Mouse (Mus musculus) thymus, postnatal 0 days (tissue): Measurements from ENCODE around the gene Prg3. TPM values are rescaled to one million over a fixed set of nuclear protein-coding genes. Genes with fewer than 3 reads are reported as not detected.

ENCODE experiments used
- DNase-seq: peaks from one replicate; pipeline ENCODE4 v3.0.0-alpha.2; 2015; ENCODE audit warnings: low spot score
- polyA plus RNA-seq: library from polyadenylated mRNA; unstranded; fragments of >200 nt; fragmentation: Nextera tagmentation; extraction: Ambion mirVana; gene quantifications from 2 replicates; pipeline ENCODE4 v1.2.1, GENCODE M21; 2015

Gene Prg3
- 0.78 and 1.4 TPM in 2 replicates for polyA plus RNA-seq

GRCm38 (mm10) chr2:84987930-84988329 is at the start of gene Prg3:
Gene Prg3 (plus strand): TSS chr2:84988215.
- DNase-seq = no peak

DNA sequence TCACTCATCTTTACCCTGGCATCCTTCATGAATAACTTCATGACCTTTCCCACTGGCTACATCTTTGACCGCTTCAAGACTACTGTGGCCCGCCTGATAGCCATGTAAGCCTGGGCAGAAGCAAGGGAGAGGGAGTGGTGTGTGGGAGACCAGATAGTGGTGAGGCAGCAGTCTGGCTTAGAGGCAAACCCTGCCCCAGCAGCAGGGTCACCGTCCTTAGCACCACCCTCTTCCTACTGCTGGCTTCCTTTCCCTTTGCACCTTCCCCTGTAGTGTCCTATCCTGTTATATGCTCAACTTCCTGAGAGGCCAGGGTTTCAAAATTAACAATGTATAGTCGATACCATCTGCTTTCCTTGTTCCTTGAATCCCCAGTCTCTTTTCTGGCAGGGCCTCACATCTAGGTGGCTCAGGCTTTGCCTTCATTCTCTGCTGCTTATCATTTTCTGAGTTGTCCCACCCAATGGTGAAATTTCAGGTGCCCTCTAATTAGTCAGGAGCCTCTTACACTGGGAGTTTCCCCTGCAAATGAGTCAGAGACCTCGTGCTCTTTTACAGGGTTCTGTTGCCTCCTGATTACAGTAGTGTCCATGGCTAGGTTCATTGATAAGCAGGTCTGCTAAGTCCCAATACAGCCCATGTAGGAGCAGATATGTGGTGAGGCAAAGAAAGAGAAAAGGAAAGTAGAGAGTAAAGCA is 49.6 kb upstream of the Prg3 start:
- DNase-seq = no peak

DNA sequence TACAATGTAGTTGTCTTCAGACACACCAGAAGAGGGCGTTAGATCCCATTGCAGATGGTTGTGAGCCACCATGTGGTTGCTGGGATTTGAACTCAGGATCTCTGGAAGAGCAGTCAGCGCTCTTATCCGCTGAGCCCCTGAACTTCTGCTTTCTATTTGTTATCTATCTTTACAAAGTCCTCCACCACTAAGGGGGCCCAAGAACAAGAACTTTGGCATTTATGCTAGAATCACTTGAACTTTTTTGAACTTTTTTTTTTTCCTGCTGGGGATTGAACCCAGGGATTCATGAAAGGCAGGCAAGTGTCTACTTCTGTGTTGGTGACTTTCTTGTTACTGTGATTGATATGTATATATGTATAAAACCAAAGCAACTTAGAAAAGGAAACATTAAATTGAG is 48.7 kb upstream of the Prg3 start:
- DNase-seq = no peak

- DNase-seq = no peak
Measured at GRCm38 (mm10) chr2:84939711-84940110, 48.3 kb upstream of the Prg3 start.

DNA sequence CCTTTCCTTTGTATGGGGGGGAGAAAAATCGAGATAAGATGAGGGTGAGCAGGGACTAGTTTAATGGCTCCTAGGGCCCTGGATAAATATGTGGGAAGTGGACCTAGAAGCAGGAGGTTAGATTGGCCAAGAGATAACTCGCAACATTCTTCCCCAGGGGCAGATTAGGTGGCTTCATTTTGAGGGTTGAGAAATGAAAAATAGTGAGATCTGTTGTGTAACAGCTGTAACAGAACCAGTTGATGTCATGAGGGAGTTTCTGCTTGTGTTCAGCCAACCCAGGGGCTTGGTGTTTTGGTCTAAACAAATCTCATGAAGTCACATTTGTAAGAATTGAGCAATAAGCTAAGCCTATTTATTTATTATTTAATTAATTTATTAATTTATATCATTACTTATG is 46.7 kb upstream of the Prg3 start:
- no peak for DNase-seq

DNA sequence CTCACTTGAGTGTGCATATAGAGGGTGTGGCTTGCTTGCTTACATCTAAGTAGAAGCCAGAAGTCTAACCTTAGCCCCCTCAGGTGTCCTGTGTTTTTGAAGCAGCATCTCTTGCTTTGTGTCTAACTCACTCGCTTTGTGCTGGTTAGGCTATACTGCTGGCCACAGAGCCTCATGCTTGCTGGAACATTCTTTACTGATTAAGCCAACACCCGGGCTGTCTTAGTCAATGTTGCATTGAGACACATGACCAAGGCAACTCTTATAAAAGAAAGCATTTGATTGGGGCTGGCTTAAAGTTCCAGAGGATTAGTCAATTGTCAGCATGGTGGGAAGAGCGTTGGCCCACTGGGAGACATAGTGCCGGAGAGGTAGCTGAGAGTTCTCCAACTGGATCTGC is 46.2 kb upstream of the Prg3 start:
- no peak for DNase-seq

DNA sequence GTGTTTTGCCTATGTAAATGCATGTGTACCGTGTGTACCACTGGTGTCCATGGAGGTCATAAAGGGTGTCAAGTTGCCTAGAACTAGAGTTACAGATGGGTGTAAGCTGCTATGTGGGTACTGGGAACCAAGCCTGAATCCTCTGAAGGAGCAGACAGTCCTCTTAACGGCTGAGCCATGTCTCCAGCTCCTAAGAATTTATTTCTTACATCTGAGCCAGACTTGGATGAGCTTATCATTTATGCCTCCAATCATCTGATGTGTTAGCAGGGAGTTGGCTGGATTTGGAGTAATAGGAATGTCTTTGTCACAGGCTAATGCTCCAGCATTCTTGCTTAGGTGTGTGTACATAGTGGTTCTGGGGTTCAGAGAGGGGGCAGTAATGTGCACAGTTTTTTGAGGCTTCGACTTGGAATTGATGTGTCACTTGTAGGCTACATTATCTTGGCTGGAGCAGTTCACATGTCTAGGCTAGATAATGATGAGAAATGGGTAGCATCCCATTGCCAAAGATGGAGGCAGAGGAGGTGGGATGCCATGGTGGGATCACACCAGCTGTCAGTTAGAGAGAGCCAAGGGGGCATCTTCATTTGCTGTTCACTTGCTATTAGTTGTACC is 40.8 kb upstream of the Prg3 start:
- DNase-seq = no peak

- no peak for DNase-seq
Measured at GRCm38 (mm10) chr2:84948252-84948651, 39.8 kb upstream of the Prg3 start.

GRCm38 (mm10) chr2:84948721-84949120 is 39.3 kb upstream of the Prg3 start:
- DNase-seq = no peak

DNA sequence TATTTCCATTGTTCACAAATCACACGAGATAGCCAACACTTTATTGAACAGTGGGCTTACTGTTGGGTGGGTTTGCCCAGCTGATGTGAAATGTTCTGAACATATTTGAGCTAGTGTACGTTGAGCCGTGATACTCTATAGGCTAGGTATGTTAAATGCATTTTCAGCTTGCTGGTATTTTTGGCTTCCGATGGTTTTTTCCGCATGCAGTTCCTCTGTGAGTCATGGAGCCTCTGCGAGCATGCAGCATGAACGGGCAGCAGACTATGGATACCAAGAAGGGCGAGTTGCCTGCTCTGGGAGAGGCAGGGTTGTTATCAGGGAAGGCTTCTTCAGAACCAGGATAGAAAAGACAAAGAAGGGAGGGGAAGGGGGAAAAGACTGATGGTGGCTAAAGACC is 37.0 kb upstream of the Prg3 start:
- DNase-seq = no peak

DNA sequence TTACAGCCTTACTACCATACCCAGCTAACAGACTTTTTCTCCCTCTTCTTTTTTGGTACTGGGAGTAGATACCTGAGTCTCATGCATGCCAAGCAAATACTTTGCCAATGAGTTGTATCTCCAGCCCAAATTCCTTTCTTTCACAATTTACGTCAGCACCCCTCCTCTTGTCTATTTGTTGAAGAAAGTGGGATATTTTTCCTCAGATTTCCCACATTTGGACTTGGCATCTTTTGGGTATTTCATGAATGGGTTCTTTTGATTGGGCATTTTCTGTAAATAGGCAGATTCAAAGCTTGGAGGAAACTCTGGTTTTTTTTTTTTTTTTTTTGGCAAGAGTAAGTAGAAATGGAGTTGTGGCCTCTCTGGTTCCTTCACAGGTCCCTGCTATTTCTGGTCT is 35.8 kb upstream of the Prg3 start:
- no peak for DNase-seq

DNA sequence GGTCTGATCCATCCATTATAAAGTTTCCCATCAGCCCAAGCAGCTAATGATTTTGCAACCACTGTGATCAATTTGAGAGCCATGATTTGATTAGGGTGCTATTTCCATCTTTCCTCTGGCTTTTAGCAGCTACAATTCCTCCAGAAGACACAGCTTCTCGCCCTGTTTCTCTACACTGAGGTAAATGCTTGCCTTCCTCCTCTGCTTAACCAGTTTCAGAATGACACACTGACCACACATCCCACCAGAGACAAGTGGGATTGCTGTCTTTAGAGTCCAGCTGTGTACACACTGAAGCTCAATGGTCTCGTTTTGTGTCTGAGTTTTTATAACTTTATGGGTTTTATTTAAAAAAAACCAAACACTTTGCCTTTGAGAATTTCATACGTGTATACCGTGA is 35.3 kb upstream of the Prg3 start:
- DNase-seq = no peak

- no peak for DNase-seq
Measured at GRCm38 (mm10) chr2:84955435-84955834, 32.6 kb upstream of the Prg3 start.

- DNase-seq = peak; percentile 67
Measured at GRCm38 (mm10) chr2:84956274-84956673, 31.7 kb upstream of the Prg3 start.

DNA sequence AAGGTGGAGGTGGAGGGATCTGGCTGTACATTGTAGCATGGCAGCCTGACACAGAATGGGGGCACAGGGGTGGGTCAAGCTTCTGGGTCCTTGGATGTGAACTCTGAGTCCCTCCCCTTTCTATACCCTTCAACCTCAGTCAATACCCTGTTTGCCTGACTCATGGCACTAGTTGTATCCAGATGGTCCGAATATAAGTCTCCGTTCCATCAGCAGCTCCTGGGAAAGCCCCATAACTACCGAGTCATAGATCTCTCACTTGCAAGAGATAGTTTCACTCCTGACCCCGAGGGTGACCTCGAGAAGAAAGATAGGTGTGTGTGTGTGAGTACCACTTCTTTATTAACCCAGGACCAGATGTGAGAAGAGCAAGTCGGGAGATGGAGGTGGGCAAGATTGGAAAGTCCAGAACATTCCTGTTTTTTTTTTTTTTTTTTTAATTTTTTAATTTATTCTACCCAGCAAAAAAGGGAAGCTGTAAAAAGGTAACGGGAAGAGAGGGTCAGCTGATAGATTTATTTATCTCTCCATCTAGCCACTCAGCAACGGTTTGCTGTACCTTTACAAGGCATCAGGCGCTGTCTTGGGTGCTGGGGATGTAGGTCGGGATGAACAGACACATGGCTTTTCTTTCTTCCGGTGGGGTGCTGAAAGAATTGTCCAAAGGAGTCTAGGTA is 29.3 kb upstream of the Prg3 start:
- DNase-seq = no peak

GRCm38 (mm10) chr2:84961300-84961699 is 26.7 kb upstream of the Prg3 start:
- DNase-seq = no peak

DNA sequence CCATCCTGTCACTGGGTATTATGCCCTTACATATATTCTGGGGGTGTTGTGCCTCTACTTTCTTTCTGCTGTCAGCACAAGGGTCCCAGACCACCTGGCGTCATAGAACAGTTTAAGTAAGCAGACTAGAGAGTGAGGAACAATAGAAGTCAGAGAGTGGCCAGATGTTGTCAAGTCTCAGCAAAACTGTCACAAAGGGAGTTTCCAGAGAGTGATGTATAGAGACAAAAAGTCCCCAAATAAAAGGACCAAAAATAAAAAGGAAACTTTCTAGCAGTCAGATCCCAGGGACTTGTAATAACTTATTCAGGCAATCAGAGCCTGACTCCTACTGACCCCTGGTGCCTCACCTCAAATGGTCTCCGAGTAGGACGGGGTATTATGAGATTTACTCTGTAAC is 26.1 kb upstream of the Prg3 start:
- DNase-seq = no peak

DNA sequence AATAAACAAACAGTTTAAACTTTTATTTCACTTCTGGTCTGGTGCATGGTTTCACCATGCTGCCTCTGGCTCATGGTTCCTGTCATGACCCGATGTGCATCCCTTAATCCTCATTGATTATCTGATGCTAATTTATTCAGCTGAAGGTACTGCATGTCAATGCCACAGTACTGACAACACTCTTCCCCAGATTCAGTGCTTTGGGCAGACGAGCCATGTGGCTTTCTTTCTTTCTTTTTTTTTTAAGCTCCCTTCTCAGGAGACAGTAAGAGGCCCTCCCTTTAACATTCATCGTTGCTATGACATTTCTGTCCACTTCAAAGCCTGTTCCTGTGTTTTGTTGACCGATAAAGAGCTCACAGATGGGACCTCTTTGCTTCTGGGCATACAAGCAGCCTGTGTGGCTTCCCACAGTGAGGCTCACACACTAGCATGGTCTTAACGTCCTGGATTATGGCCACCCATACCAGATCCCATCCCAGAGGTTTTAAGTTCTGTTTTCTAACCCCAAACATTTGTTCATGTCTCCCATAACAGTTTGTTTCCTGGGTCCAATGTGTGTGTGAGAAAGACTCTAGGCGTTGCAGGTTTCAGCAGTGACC is 25.0 kb upstream of the Prg3 start:
- no peak for DNase-seq

- peak; percentile 68 for DNase-seq
Measured at GRCm38 (mm10) chr2:84964111-84964801, 23.8 kb upstream of the Prg3 start.

DNA sequence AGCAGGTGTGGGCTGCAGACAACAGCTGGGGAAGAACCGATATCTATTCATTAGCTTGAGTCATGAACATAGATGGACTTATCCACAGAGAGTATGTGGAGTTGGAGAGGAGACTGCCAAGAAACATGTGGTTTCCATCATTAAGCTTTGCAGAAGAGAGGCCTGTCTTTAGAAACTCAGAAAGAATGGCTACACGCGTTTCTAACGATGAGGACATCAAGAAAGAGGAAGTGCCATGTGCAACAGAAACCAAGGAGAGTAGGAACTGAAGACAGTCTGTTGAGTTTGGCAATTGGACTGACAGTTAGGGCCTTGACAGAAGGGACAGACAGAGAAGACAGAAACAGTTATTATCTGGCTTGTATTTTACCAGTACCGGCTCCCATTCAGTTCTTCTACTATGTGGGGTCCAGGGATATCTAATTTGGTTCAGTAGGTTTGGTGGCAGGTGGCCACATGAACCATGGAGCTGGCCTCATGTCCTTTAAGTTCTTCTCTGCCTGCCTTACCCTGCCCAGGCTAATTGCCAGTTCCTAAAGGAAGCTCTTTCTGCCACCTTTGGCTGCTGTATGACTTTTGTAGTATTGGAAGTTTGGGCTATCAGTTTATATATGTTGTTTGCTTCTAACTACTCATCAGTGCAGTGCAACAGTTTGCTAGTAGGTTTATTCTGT is 20.6 kb upstream of the Prg3 start:
- DNase-seq = no peak

GRCm38 (mm10) chr2:84975580-84975979 is 12.4 kb upstream of the Prg3 start:
- DNase-seq = no peak
